ENCODE assay signal across 20 mouse cellular contexts in genomic region chr9:67818668-67818950, GRCm38 (mm10). TPM values are rescaled to one million over a fixed set of nuclear protein-coding genes. Genes with fewer than 3 reads are reported as not detected.
"Had no signal": no experiment of that assay in that cellular context is flagged by ENCODE, and none has a peak within 500 bp of the region (broad histone marks: within the 10 kb centered on the region; RNA-seq: fewer than 3 reads in every experiment).

No protein-coding gene starts in this region.

- H3K4me1 ChIP-seq: liver, embryonic 13.5 days; midbrain, embryonic 15.5 days; neural tube, embryonic 13.5 days had no signal

- DNase-seq: kidney, postnatal 36 days; layer of hippocampus, adult 9-11 months; layer of hippocampus, postnatal 36 days; liver; liver, embryonic 13.5 days; liver, postnatal 0 days; lung, postnatal 14 days; right cerebral cortex, adult 18-20 months; right cerebral cortex, postnatal 25 days; thymus, postnatal 36 days had no signal

- H3K9me3 ChIP-seq: limb, embryonic 12.5 days; liver, embryonic 13.5 days; lung, embryonic 15.5 days; midbrain, embryonic 15.5 days; neural tube, embryonic 13.5 days had no signal

- H3K36me3 ChIP-seq: limb, embryonic 12.5 days; liver, embryonic 13.5 days; lung, embryonic 15.5 days; midbrain, embryonic 15.5 days; neural tube, embryonic 13.5 days had no signal

- H3K27ac ChIP-seq: limb, embryonic 12.5 days; liver, embryonic 13.5 days; lung, embryonic 15.5 days; macrophage; midbrain, embryonic 15.5 days; neural tube, embryonic 13.5 days had no signal

- ATAC-seq: liver, postnatal 0 days; midbrain, embryonic 15.5 days had no signal

- H3K9ac ChIP-seq: limb, embryonic 12.5 days; liver, embryonic 13.5 days; liver, postnatal 0 days; lung, embryonic 15.5 days; midbrain, embryonic 15.5 days; neural tube, embryonic 13.5 days had no signal

- H3K4me2 ChIP-seq: limb, embryonic 12.5 days; liver, embryonic 13.5 days; lung, embryonic 15.5 days; midbrain, embryonic 11.5 days; midbrain, embryonic 15.5 days; neural tube, embryonic 13.5 days had no signal

- H3K27me3 ChIP-seq: limb, embryonic 12.5 days; liver, embryonic 13.5 days; lung, embryonic 15.5 days; midbrain, embryonic 15.5 days; neural tube, embryonic 13.5 days had no signal

- H3K4me3 ChIP-seq: limb, embryonic 12.5 days; liver, embryonic 13.5 days; lung, embryonic 15.5 days; megakaryocyte, embryonic 14.5 days; midbrain, embryonic 15.5 days; neural tube, embryonic 13.5 days had no signal

RNA-seq across cellular contexts. Expression of gene C2cd4a, which starts 13.5 kb away (rescaled TPM):
- total RNA-seq: left cerebral cortex, postnatal 25 days; monocyte, adult 5-6 weeks had no signal
- polyA plus RNA-seq: macrophage; midbrain, embryonic 11.5 days had no signal

RNA-seq across cellular contexts. Expression of gene C2cd4b, which starts 59.4 kb away (rescaled TPM):
- total RNA-seq: monocyte, adult 5-6 weeks had no signal
- polyA plus RNA-seq: liver, embryonic 13.5 days; liver, postnatal 0 days; macrophage; midbrain, embryonic 11.5 days; stomach, embryonic 16.5 days had no signal
